Mouse (Mus musculus): ENCODE data around the gene Rhoj.

GRCm38 (mm10) chr12:75364416-75364815 lies 56.3 kb downstream of the Rhoj start:
- no peak for TF ChIP-seq CTCF (IDR thresholded peaks at IDR 0.05; ENCODE audit: borderline replicate concordance, control insufficient read depth, extremely low read depth, insufficient read depth, low read length, poor library complexity)
- TF ChIP-seq POLR2A (IDR thresholded peaks at IDR 0.05; ENCODE audit: control insufficient read depth, extremely low read depth, insufficient read depth, low read length, poor library complexity), result no peak

All from thymus, adult 2 months (tissue).